Mouse (Mus musculus): ENCODE data around the gene Rab30. TPM values are rescaled to one million over a fixed set of nuclear protein-coding genes. Genes with fewer than 3 reads are reported as not detected.

Rab30 gene
- polyA plus RNA-seq, 1 experiment from 2014 or later, result 7.6 TPM

GRCm38 (mm10) chr7:92834391-92834790 is 93.0 kb downstream of the Rab30 start:
- H3K9me3 ChIP-seq (replicated peaks; ENCODE audit: control insufficient read depth, low read length), result no peaks in the 10 kb centered on the region
- H3K27ac ChIP-seq (ENCODE audit: low read length), result no peak overlapping the region
- WGBS, result 85% methylated on average over 2 of the region's 2 CpGs
- H3K36me3 ChIP-seq (ENCODE audit: control insufficient read depth, insufficient read depth), result no peaks in the 10 kb centered on the region
- no peak for ATAC-seq (replicated peaks; ENCODE audit: extremely low read depth, insufficient read depth, low FRiP score)
- H3K27me3 ChIP-seq (ENCODE audit: control insufficient read depth, insufficient read depth, low read length), result no peaks in the 10 kb centered on the region
- no peak overlapping the region for H3K9ac ChIP-seq (ENCODE audit: low read length)
- H3K4me2 ChIP-seq (ENCODE audit: low read depth, low read length), result no peak overlapping the region
- H3K4me1 ChIP-seq (ENCODE audit: control insufficient read depth, insufficient read depth, low read length), result no peaks in the 10 kb centered on the region
- no peak overlapping the region for H3K4me3 ChIP-seq (ENCODE audit: low read length)

DNA sequence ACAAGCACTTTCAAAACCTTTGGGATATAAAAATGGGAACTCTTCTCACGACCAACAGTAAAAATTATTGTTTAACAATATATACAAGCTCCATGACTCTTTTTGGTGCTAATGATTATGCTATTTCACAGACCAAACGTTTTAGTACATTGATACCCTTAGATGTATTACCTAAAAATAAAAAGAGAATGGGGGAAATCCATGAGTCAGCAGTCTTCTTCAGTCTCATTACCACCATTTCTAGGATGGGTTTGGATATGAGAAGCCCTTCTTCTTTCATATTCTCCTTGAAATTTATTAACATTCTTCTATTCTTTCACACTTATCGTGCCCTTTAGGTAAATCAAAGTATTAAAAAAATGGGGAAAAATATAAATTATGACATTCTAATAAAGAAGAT is 95.0 kb downstream of the Rab30 start:
- no peak overlapping the region for H3K9ac ChIP-seq (ENCODE audit: low read length)
- ATAC-seq (replicated peaks; ENCODE audit: extremely low read depth, insufficient read depth, low FRiP score), result no peak

DNA sequence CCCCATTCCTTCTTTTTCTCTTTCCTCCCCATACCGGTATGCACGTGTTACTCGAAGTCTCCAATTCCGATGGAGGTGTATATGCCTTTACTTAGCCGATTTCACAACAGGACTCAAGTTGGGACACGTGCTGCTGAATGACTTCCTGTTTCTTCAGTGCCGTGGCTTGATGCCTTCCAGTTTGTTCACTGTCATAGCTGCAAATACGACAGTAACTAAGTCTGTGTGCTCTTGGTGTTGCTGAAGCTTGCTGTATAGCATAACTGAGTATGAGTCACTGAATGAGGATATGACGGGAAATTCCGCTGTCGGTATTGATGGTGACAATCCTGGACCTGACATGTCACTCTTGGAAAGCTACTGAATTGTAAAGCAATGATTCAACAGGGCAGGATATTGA is 95.8 kb downstream of the Rab30 start:
- 74% methylated on average over 11 of the region's 11 CpGs for WGBS
- no peak for ATAC-seq (replicated peaks; ENCODE audit: extremely low read depth, insufficient read depth, low FRiP score)
- Histone ChIP-seq H3K27me3 (ENCODE audit: control insufficient read depth, insufficient read depth, low read length) (no peaks in the 10 kb centered on the region), H3K27ac (ENCODE audit: low read length) (no peak overlapping the region), H3K4me1 (ENCODE audit: control insufficient read depth, insufficient read depth, low read length) (no peaks in the 10 kb centered on the region), H3K9me3 (replicated peaks; ENCODE audit: control insufficient read depth, low read length) (no peaks in the 10 kb centered on the region), H3K36me3 (ENCODE audit: control insufficient read depth, insufficient read depth) (no peaks in the 10 kb centered on the region), H3K4me2 (ENCODE audit: low read depth, low read length) (no peak overlapping the region), H3K9ac (ENCODE audit: low read length) (no peak overlapping the region), H3K4me3 (ENCODE audit: low read length) (no peak overlapping the region)

More for the DNA sequence above, 95.0 kb downstream of the Rab30 start:
- Histone ChIP-seq H3K4me2 (ENCODE audit: low read depth, low read length) (no peak overlapping the region), H3K9me3 (replicated peaks; ENCODE audit: control insufficient read depth, low read length) (no peaks in the 10 kb centered on the region), H3K4me3 (ENCODE audit: low read length) (no peak overlapping the region), H3K36me3 (ENCODE audit: control insufficient read depth, insufficient read depth) (no peaks in the 10 kb centered on the region), H3K27ac (ENCODE audit: low read length) (no peak overlapping the region), H3K4me1 (ENCODE audit: control insufficient read depth, insufficient read depth, low read length) (no peaks in the 10 kb centered on the region), H3K27me3 (ENCODE audit: control insufficient read depth, insufficient read depth, low read length) (no peaks in the 10 kb centered on the region)
- WGBS, result 74% methylated on average over 3 of the region's 3 CpGs

- H3K4me2 ChIP-seq (ENCODE audit: low read depth, low read length), result no peak overlapping the region
- 56% methylated on average over 3 of the region's 3 CpGs for WGBS
- H3K4me1 ChIP-seq (ENCODE audit: control insufficient read depth, insufficient read depth, low read length), result no peaks in the 10 kb centered on the region
- no peaks in the 10 kb centered on the region for H3K27me3 ChIP-seq (ENCODE audit: control insufficient read depth, insufficient read depth, low read length)
- no peak overlapping the region for H3K4me3 ChIP-seq (ENCODE audit: low read length)
- no peak overlapping the region for H3K9ac ChIP-seq (ENCODE audit: low read length)
- ATAC-seq (replicated peaks; ENCODE audit: extremely low read depth, insufficient read depth, low FRiP score), result no peak
- no peaks in the 10 kb centered on the region for H3K36me3 ChIP-seq (ENCODE audit: control insufficient read depth, insufficient read depth)
- no peak overlapping the region for H3K27ac ChIP-seq (ENCODE audit: low read length)
- no peaks in the 10 kb centered on the region for H3K9me3 ChIP-seq (replicated peaks; ENCODE audit: control insufficient read depth, low read length)
These were observed 96.5 kb downstream of the Rab30 start for GRCm38 (mm10) chr7:92837907-92838306.

DNA sequence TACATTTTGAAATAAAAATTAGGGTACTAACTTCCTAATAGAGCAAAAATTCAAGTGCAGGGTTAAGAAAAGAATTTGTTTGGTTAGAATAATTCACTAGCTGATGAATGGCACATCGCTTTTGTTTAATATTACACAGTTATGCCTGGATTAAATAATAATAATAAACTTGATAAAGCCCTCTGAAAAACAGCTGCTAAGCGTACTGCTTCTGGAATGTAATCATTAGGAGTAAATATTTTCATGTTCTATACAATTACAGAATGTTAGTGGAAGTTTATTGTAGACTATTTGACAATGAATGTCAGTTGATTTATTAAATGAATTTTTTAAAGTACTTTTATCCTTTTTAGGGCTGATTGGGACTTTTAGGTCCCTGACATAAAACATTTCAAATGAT is 100.9 kb downstream of the Rab30 start:
- no peak overlapping the region for H3K27ac ChIP-seq (ENCODE audit: low read length)
- no peak overlapping the region for H3K9ac ChIP-seq (ENCODE audit: low read length)
- no peaks in the 10 kb centered on the region for H3K36me3 ChIP-seq (ENCODE audit: control insufficient read depth, insufficient read depth)
- H3K27me3 ChIP-seq (ENCODE audit: control insufficient read depth, insufficient read depth, low read length), result no peaks in the 10 kb centered on the region
- no peaks in the 10 kb centered on the region for H3K4me1 ChIP-seq (ENCODE audit: control insufficient read depth, insufficient read depth, low read length)
- 82% methylated on average over 2 of the region's 2 CpGs for WGBS
- H3K9me3 ChIP-seq (replicated peaks; ENCODE audit: control insufficient read depth, low read length), result no peaks in the 10 kb centered on the region
- H3K4me3 ChIP-seq (ENCODE audit: low read length), result no peak overlapping the region
- no peak for ATAC-seq (replicated peaks; ENCODE audit: extremely low read depth, insufficient read depth, low FRiP score)
- no peak overlapping the region for H3K4me2 ChIP-seq (ENCODE audit: low read depth, low read length)

GRCm38 (mm10) chr7:92848246-92848645 is 106.8 kb downstream of the Rab30 start:
- H3K27me3 ChIP-seq (ENCODE audit: control insufficient read depth, insufficient read depth, low read length), result no peaks in the 10 kb centered on the region
- no peaks in the 10 kb centered on the region for H3K4me1 ChIP-seq (ENCODE audit: control insufficient read depth, insufficient read depth, low read length)
- H3K36me3 ChIP-seq (ENCODE audit: control insufficient read depth, insufficient read depth), result no peaks in the 10 kb centered on the region
- no peak for ATAC-seq (replicated peaks; ENCODE audit: extremely low read depth, insufficient read depth, low FRiP score)
- no peak overlapping the region for H3K4me3 ChIP-seq (ENCODE audit: low read length)
- no peak overlapping the region for H3K4me2 ChIP-seq (ENCODE audit: low read depth, low read length)
- no peak overlapping the region for H3K9ac ChIP-seq (ENCODE audit: low read length)
- no peaks in the 10 kb centered on the region for H3K9me3 ChIP-seq (replicated peaks; ENCODE audit: control insufficient read depth, low read length)
- 83% methylated on average over 3 of the region's 3 CpGs for WGBS
- no peak overlapping the region for H3K27ac ChIP-seq (ENCODE audit: low read length)

DNA sequence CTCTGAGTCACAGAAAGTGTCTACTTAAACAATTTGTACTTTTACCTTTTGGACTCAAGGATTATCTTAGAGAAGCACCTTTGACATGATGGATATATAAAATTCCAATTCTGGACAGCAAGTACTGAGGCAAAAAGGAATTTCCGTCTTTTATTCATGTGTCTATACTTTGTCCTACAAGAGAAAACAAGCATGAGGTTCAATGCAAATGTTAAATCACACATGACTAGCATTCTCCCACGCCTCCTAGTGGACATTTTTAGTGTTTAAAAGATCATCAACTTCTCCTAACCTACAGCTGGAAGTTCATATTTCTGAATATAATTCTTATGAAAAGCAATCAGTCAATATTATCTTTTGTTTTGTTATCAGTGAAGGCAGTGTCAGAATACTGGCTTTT is 125.1 kb downstream of the Rab30 start:
- Histone ChIP-seq H3K4me3 (ENCODE audit: low read length) (no peak overlapping the region), H3K36me3 (ENCODE audit: control insufficient read depth, insufficient read depth) (no peaks in the 10 kb centered on the region), H3K9ac (ENCODE audit: low read length) (no peak overlapping the region), H3K4me1 (ENCODE audit: control insufficient read depth, insufficient read depth, low read length) (no peaks in the 10 kb centered on the region), H3K27me3 (ENCODE audit: control insufficient read depth, insufficient read depth, low read length) (no peaks in the 10 kb centered on the region), H3K9me3 (replicated peaks; ENCODE audit: control insufficient read depth, low read length) (no peaks in the 10 kb centered on the region), H3K27ac (ENCODE audit: low read length) (no peak overlapping the region), H3K4me2 (ENCODE audit: low read depth, low read length) (no peak overlapping the region)
- 28% methylated on average over 2 of the region's 2 CpGs for WGBS
- ATAC-seq (replicated peaks; ENCODE audit: extremely low read depth, insufficient read depth, low FRiP score), result no peak

DNA sequence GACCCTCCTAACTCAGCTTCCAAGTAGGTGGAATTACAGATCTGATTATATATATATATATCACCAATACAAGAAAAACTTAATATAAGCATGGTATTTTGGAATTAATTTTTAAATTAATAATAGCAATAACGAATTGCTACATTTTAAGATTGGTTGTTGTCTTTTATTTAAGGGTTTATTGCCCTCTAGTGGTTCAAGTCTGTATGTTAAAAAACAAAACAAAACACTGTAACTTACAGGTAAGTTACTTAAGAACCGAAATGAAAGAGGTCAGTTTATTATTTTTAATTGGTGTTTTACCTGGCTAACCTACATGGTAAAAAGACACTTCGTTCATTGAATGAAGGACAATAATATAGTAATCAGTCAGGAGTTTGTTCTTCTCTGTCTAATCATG is 128.8 kb downstream of the Rab30 start:
- no peak for ATAC-seq (replicated peaks; ENCODE audit: extremely low read depth, insufficient read depth, low FRiP score)
- no peaks in the 10 kb centered on the region for H3K9me3 ChIP-seq (replicated peaks; ENCODE audit: control insufficient read depth, low read length)
- H3K4me3 ChIP-seq (ENCODE audit: low read length), result no peak overlapping the region
- peaks cover 7% of the 10 kb centered on the region for H3K4me1 ChIP-seq (ENCODE audit: control insufficient read depth, insufficient read depth, low read length)
- no peaks in the 10 kb centered on the region for H3K27me3 ChIP-seq (ENCODE audit: control insufficient read depth, insufficient read depth, low read length)
- whole genome bisulfite sequencing, result 63% methylated on average over 3 of the region's 3 CpGs
- no peaks in the 10 kb centered on the region for H3K36me3 ChIP-seq (ENCODE audit: control insufficient read depth, insufficient read depth)
- no peak overlapping the region for H3K4me2 ChIP-seq (ENCODE audit: low read depth, low read length)
- no peak overlapping the region for H3K27ac ChIP-seq (ENCODE audit: low read length)
- no peak overlapping the region for H3K9ac ChIP-seq (ENCODE audit: low read length)

GRCm38 (mm10) chr7:92871596-92871995 is 130.2 kb downstream of the Rab30 start:
- WGBS, result 80% methylated on average over 4 of the region's 4 CpGs
- peaks cover 12% of the 10 kb centered on the region for H3K4me1 ChIP-seq (ENCODE audit: control insufficient read depth, insufficient read depth, low read length)
- no peak for ATAC-seq (replicated peaks; ENCODE audit: extremely low read depth, insufficient read depth, low FRiP score)
- H3K9ac ChIP-seq (ENCODE audit: low read length), result no peak overlapping the region
- no peak overlapping the region for H3K4me2 ChIP-seq (ENCODE audit: low read depth, low read length)
- H3K4me3 ChIP-seq (ENCODE audit: low read length), result no peak overlapping the region
- H3K27me3 ChIP-seq (ENCODE audit: control insufficient read depth, insufficient read depth, low read length), result no peaks in the 10 kb centered on the region
- no peaks in the 10 kb centered on the region for H3K36me3 ChIP-seq (ENCODE audit: control insufficient read depth, insufficient read depth)
- H3K9me3 ChIP-seq (replicated peaks; ENCODE audit: control insufficient read depth, low read length), result no peaks in the 10 kb centered on the region
- H3K27ac ChIP-seq (ENCODE audit: low read length), result no peak overlapping the region

Data from heart, embryonic 16.5 days (tissue).